Mouse (Mus musculus) hindbrain, embryonic 14.5 days (tissue): ENCODE data around the gene Got2. TPM values are rescaled to one million over a fixed set of nuclear protein-coding genes. Genes with fewer than 3 reads are reported as not detected.

Source experiments
- ATAC-seq: fragments of 200-750 bp; cut with Nextera tagmentation; 2 replicates; pipeline ENCODE4 v1.8.0; 2017; ENCODE audit warnings: moderate number of reproducible peaks, mild to moderate bottlenecking, moderate TSS enrichment, moderate library complexity; ENCODE audit not compliant: low FRiP score
- DNase-seq: peaks from one replicate; pipeline ENCODE4 v3.0.0-alpha.2; 2015; ENCODE audit warnings: low spot score
- H3K27ac ChIP-seq: fragments of 300-500 bp; sonication (generic); 2 replicates; pipeline ENCODE4 v1.5.1; 2014; ENCODE audit warnings: mild to moderate bottlenecking, moderate library complexity
- H3K27me3 ChIP-seq: fragments of 300-500 bp; sonication (generic); 2 replicates; pipeline ENCODE4 v1.6.1; 2014; ENCODE audit warnings: mild to moderate bottlenecking, low read length, mixed read lengths; ENCODE audit not compliant: control insufficient read depth, insufficient read depth
- H3K36me3 ChIP-seq: fragments of 300-500 bp; sonication (generic); replicated peaks from 2 replicates; pipeline ENCODE4 v1.6.1; 2014; ENCODE audit not compliant: control insufficient read depth, insufficient read depth
- H3K4me1 ChIP-seq: fragments of 300-500 bp; sonication (generic); replicated peaks from 2 replicates; pipeline ENCODE4 v1.6.1; 2014; ENCODE audit warnings: antibody characterized with exemption, low read length, mixed read lengths; ENCODE audit not compliant: control insufficient read depth, insufficient read depth
- H3K4me2 ChIP-seq: fragments of 300-500 bp; sonication (generic); replicated peaks from 2 replicates; pipeline ENCODE4 v1.6.1; 2014; ENCODE audit warnings: mild to moderate bottlenecking, moderate library complexity
- H3K4me3 ChIP-seq: fragments of 300-500 bp; sonication (generic); replicated peaks from 2 replicates; pipeline ENCODE4 v1.5.1; 2014; ENCODE audit warnings: mild to moderate bottlenecking, low read length
- H3K9ac ChIP-seq: fragments of 300-500 bp; sonication (generic); 2 replicates; pipeline ENCODE4 v1.6.1; 2014
- H3K9me3 ChIP-seq: fragments of 300-500 bp; sonication (generic); 2 replicates; pipeline ENCODE4 v1.6.1; 2016; ENCODE audit warnings: low read length; ENCODE audit not compliant: control insufficient read depth
- WGBS: fragments of 180-500 bp; shearing (Covaris S2); extraction: QIAGEN DNeasy Blood & Tissue Kit; methylation state at CpG from one replicate; pipeline ENCODE4 v1.1.7; 2014; 5-methylcytosine and 5-hydroxymethylcytosine counted together
- polyA plus RNA-seq: library from polyadenylated mRNA; unstranded; fragments of >200 nt; fragmentation: Nextera tagmentation; extraction: Ambion mirVana; gene quantifications from 2 replicates; pipeline ENCODE4 v1.2.1, GENCODE M21; 2014

Got2 gene
- polyA plus RNA-seq, 1 experiment from 2014 or later, result 90.5 TPM

DNA sequence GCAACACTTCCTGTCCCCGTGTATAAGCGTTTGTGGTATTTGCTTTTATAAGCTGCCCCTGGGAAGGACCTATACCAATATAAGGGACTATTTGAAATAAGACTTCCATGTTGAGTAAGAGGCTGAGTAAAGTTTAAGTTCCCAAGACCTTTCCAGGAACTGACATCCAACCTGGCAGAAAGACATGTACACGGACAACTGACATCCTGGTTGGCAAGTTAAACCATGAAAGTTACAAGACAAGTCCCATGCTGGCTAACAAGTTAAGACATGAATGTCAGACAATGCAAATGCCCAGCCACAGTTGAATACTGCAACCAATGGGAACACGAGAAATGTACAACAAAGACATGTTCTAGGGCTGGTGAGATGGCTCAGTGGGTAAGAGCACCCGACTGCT, 5.4 kb upstream of the Got2 start:
- no peak overlapping the region for H3K4me3 ChIP-seq
- 81% methylated on average over 5 of the region's 5 CpGs for WGBS
- H3K36me3 ChIP-seq, result no peaks in the 10 kb centered on the region
- no peaks in the 10 kb centered on the region for H3K9me3 ChIP-seq
- H3K27ac ChIP-seq, result no peak overlapping the region
- H3K4me2 ChIP-seq, result no peak overlapping the region
- DNase-seq (no peak), ATAC-seq (no peak)
- no peak overlapping the region for H3K9ac ChIP-seq
- no peaks in the 10 kb centered on the region for H3K27me3 ChIP-seq
- no peaks in the 10 kb centered on the region for H3K4me1 ChIP-seq

DNA sequence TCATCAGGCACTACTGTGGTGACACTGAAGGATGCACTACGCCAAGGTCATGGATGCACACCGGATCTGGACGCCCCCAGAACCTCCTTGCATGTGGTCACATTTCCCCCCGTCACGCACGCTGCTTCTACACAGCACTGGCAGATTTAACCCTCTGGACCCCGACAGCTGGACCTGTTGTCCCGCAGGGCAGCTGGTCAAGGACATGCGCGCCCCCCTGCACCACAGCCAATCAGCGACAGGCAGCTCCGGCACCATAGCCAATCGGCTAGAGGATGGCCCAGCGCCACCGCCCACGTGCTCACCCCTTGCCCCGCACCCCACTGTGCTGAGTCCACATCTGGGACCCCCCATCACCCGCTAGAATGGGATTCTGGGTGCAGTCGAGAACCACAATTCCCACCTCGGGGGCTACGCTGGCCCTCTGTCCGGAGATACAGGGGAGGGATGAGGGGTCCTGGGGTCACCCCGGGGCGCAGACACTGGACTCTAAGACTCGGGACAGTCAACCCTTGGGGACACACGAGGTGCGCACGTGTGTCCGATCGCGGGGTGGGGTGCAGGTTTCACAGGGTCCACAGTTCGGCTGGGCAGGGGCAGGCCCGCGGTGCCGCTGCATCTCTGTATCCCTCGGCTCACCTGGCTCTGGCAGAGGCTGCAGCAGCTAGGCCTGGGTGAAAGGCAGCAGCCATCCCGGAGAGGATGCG, 616 bp downstream of the Got2 start:
- peak overlapping the region; percentile 100 for H3K4me3 ChIP-seq
- ATAC-seq, result peak; percentile 95
- H3K4me1 ChIP-seq, result peaks cover 21% of the 10 kb centered on the region
- H3K27me3 ChIP-seq, result no peaks in the 10 kb centered on the region
- no peaks in the 10 kb centered on the region for H3K9me3 ChIP-seq
- peak; percentile 74 for DNase-seq
- H3K9ac ChIP-seq, result peak overlapping the region; percentile 88
- under 1% methylated on average over 38 of the region's 38 CpGs for whole genome bisulfite sequencing
- peak overlapping the region; percentile 83 for H3K27ac ChIP-seq
- no peaks in the 10 kb centered on the region for H3K36me3 ChIP-seq
- H3K4me2 ChIP-seq, result peak overlapping the region; percentile 74

DNA sequence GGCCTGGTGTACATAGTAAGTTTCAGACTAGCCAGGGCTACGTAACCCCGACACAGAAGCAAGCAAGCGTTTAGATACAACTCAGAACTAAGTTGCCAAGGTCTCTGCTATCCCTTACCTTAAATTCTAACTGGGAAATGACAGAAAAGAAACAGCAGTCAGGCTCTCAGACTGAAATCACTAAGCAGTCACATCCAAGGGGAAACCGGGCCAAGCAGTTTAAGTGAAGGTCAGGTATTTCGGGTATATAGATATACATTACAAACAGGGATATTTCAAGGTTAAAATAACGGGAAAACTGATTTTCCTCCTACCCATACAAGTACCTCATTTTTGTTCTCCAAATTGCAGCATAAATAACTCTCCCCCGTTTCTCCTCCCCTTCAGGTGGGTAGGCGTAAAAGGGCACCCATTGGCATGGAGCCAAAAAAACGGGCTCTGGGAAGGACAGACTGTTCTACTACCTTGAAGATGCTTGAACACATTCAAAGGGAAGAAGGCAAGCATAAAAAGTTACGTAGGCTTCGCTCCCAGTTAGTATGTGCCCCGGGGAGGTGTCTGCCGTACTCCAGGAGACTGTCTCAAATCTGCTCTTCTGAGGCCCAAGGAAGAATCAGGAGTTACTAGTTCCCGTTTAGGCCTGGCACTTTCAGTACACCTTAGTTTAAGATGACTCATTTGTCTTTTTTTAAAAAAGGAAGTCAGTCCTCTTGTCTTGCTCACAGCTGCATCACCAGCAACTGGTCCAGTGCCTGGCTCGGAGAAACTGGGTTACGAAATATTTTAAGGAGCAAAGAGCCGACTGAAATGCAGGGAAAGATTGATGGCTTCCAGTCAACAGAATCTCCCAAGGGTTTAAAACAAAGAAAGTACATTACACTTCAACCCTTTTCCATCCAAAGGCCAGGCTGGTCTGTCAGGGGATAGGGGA, 1.4 kb downstream of the Got2 start:
- peak overlapping the region; percentile 83; the same call in 1 of the 2 replicates for H3K27ac ChIP-seq
- H3K36me3 ChIP-seq, result no peaks in the 10 kb centered on the region
- H3K9ac ChIP-seq, result peak overlapping the region; percentile 88
- peak overlapping the region; percentile 74 for H3K4me2 ChIP-seq
- H3K4me3 ChIP-seq, result peak overlapping the region; percentile 100
- DNase-seq, result no peak
- H3K4me1 ChIP-seq, result peaks cover 21% of the 10 kb centered on the region
- ATAC-seq, result no peak
- 69% methylated on average over 17 of the region's 17 CpGs for WGBS
- H3K27me3 ChIP-seq, result no peaks in the 10 kb centered on the region
- no peaks in the 10 kb centered on the region for H3K9me3 ChIP-seq

DNA sequence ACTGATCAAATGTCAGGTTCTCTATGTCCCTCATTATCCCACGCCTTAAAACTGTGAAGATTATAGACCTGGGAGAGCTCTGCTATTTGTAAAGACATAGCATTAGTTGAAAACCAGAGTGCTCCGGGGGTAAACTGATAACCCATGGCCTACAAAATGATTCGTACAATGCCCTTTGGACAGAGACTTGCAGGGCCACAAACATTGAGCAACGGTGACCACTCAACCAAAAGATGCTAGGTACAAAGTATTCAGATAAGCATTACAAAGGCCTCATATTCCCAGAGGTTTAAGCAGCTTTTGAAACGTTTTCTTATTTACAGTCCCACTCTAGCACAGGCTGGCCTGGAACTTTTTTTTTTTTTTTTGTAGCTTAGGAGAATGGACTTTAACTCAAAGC, 2.4 kb downstream of the Got2 start:
- Histone ChIP-seq H3K4me1 (peaks cover 21% of the 10 kb centered on the region), H3K27ac (no peak overlapping the region), H3K27me3 (no peaks in the 10 kb centered on the region), H3K9ac (no peak overlapping the region), H3K4me2 (no peak overlapping the region), H3K9me3 (no peaks in the 10 kb centered on the region), H3K4me3 (no peak overlapping the region), H3K36me3 (no peaks in the 10 kb centered on the region)
- 79% methylated on average over 5 of the region's 5 CpGs for WGBS
- ATAC-seq (no peak), DNase-seq (no peak)

DNA sequence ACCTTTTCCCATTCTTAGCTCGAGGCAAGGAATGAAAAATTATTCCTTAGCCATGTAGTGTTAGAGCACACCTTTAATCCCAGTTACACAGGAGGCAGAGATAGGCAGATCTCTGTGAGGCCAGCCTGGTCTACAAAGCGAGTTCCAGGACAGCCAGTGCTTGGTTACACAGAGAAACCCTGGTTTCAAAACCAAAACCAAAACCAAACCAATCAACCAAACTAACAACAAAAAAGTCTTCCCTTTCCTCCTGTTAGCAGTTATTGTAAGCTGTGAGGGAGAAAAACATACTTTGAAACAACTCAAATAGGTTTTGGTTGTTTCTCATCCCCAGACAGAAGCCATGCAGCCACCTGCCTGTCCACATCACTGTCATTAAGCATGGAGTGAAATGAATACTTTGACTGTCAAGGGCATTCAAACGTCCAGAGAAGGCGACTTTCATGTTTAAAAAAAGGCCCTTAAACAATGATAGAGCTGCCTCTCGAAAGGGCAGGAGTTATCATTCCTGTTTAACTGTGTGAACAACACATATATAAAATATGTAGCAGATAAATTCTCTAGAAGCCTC, 3.0 kb downstream of the Got2 start:
- H3K9me3 ChIP-seq, result no peaks in the 10 kb centered on the region
- no peak overlapping the region for H3K4me2 ChIP-seq
- no peak overlapping the region for H3K9ac ChIP-seq
- 82% methylated on average over 5 of the region's 5 CpGs for WGBS
- ATAC-seq (no peak), DNase-seq (no peak)
- no peaks in the 10 kb centered on the region for H3K27me3 ChIP-seq
- H3K4me3 ChIP-seq, result no peak overlapping the region
- H3K4me1 ChIP-seq, result peaks cover 21% of the 10 kb centered on the region
- no peaks in the 10 kb centered on the region for H3K36me3 ChIP-seq
- H3K27ac ChIP-seq, result no peak overlapping the region

DNA sequence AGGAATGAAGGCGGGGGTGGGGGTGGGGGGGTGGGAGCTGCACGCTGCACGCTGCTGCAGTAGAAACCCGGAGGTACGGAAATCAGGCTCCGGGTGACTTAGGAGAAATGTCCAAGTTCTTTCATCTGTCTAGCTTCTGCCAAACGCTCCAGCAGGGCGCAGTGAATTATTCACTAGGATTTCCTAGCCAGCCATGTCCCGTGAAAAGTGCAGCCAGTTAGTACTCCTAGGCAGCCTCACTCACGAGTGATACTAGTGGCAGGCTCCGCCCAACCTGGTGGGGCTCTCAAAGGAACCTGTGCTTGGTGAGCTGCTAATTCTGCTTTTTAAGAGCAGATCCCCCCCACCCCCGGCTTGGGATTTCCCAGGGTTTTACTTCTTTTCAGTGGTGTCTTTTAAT, 3.9 kb downstream of the Got2 start:
- no peak overlapping the region for H3K4me3 ChIP-seq
- H3K4me2 ChIP-seq, result no peak overlapping the region
- H3K9ac ChIP-seq, result no peak overlapping the region
- 84% methylated on average over 12 of the region's 12 CpGs for WGBS
- H3K9me3 ChIP-seq, result no peaks in the 10 kb centered on the region
- DNase-seq (no peak), ATAC-seq (no peak)
- H3K36me3 ChIP-seq, result no peaks in the 10 kb centered on the region
- no peak overlapping the region for H3K27ac ChIP-seq
- peaks cover 21% of the 10 kb centered on the region for H3K4me1 ChIP-seq
- no peaks in the 10 kb centered on the region for H3K27me3 ChIP-seq

DNA sequence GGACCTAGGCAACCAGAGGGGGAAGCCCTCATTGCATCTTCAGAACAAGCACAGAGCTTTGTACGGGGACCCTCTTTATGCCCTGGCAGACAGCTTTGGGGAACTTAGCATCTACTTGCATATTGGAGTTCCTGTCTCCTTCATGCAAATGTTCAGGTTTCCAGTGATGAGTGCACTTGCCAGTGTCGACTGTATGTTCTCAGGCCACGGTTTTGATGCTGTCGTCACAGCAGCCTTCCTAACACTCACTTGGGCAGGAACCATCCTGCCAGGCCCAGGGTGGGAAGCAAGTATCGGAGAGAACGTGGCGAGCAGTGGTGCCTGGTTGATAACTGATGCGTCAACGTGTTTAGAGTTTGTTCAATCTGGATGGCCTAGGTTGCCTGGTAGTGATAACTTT, 6.2 kb downstream of the Got2 start:
- ATAC-seq (no peak), DNase-seq (no peak)
- 92% methylated on average over 9 of the region's 9 CpGs for WGBS
- H3K36me3 ChIP-seq, result peaks cover 7% of the 10 kb centered on the region
- no peak overlapping the region for H3K4me3 ChIP-seq
- peaks cover 23% of the 10 kb centered on the region for H3K4me1 ChIP-seq
- no peak overlapping the region for H3K4me2 ChIP-seq
- no peaks in the 10 kb centered on the region for H3K27me3 ChIP-seq
- no peak overlapping the region for H3K9ac ChIP-seq
- no peak overlapping the region for H3K27ac ChIP-seq
- no peaks in the 10 kb centered on the region for H3K9me3 ChIP-seq

DNA sequence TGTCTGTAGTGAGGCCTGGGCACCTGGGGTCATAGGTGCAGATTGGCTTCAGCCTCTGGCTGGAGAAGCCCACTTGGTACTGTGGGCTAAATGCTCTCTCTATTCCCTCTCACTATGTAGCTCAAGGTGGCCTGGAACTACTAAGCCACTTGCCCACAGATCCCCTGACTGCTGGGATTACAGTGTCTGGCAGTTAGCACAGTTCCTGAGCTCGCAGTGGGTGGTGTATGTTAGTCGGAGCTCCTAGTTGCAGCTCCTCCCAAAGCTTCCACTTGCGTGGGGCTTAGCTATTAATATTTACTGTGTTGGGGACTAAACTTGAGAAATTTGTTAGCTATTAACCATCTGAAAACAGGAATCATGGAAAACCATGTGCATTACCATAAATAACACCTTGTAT, 6.8 kb downstream of the Got2 start:
- no peaks in the 10 kb centered on the region for H3K27me3 ChIP-seq
- peaks cover 17% of the 10 kb centered on the region for H3K4me1 ChIP-seq
- no peak overlapping the region for H3K9ac ChIP-seq
- WGBS, result 93% methylated on average over 3 of the region's 3 CpGs
- peaks cover 13% of the 10 kb centered on the region for H3K36me3 ChIP-seq
- DNase-seq (no peak), ATAC-seq (no peak)
- H3K4me3 ChIP-seq, result no peak overlapping the region
- no peak overlapping the region for H3K4me2 ChIP-seq
- H3K27ac ChIP-seq, result no peak overlapping the region
- no peaks in the 10 kb centered on the region for H3K9me3 ChIP-seq

DNA sequence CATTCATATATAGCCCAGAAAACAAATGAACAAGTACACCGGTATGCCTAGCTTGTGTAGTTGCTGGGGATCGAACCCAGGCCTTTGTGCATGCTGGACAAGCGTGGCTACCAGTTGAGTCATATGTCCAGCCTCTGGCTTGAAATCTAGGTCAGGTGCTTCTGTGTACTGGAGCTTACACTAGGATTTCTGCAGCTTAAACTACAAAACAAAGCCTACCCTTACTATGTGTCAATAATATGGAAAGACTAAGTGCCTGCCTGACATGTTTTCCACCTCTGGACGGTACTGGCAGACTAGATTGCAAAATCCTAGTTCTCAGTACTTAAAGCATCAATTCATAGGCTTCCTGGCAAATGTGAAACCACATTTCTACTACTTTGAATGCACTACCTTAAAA, 8.5 kb downstream of the Got2 start:
- Histone ChIP-seq H3K4me1 (0 out of 2 replicates have a peak, but pooled peaks cover 4% of the 10 kb centered on the region), H3K27me3 (no peaks in the 10 kb centered on the region), H3K4me2 (no peak overlapping the region), H3K4me3 (no peak overlapping the region), H3K27ac (no peak overlapping the region), H3K9me3 (no peaks in the 10 kb centered on the region), H3K9ac (no peak overlapping the region), H3K36me3 (peaks cover 30% of the 10 kb centered on the region)
- 97% methylated on average over 4 of the region's 4 CpGs for WGBS
- ATAC-seq (no peak), DNase-seq (no peak)
